Mouse (Mus musculus) lung, embryonic 15.5 days (tissue): ENCODE results near the gene Defb23. TPM values are rescaled to one million over a fixed set of nuclear protein-coding genes. Genes with fewer than 3 reads are reported as not detected.
"Not testable (repeated sequence)": the region's sequence is repeated elsewhere in the genome, so short reads cannot be mapped to it uniquely, and the experiment has no call there.

Experiments
- ATAC-seq: fragments of 200-750 bp; cut with Nextera tagmentation; 2 replicates; pipeline ENCODE4 v1.8.0; 2017; ENCODE audit warnings: moderate number of reproducible peaks, borderline replicate concordance; ENCODE audit not compliant: low FRiP score, low TSS enrichment; ENCODE audit errors: extremely low read depth
- H3K27ac ChIP-seq: fragments of 300-500 bp; sonication (generic); 2 replicates; pipeline ENCODE4 v1.5.1; 2015; ENCODE audit warnings: moderate library complexity, mild to moderate bottlenecking, inconsistent platforms
- H3K27me3 ChIP-seq: fragments of 300-500 bp; sonication (generic); 2 replicates; pipeline ENCODE4 v1.6.1; 2015; ENCODE audit warnings: inconsistent platforms
- H3K36me3 ChIP-seq: fragments of 300-500 bp; sonication (generic); 2 replicates; pipeline ENCODE4 v1.6.1; 2015; ENCODE audit warnings: inconsistent platforms
- H3K4me1 ChIP-seq: fragments of 300-500 bp; sonication (generic); 2 replicates; pipeline ENCODE4 v1.6.1; 2015; ENCODE audit warnings: inconsistent platforms
- H3K4me2 ChIP-seq: fragments of 300-500 bp; sonication (generic); 2 replicates; pipeline ENCODE4 v1.6.1; 2015; ENCODE audit warnings: inconsistent platforms, mild to moderate bottlenecking, moderate library complexity
- H3K4me3 ChIP-seq: fragments of 300-500 bp; sonication (generic); 2 replicates; pipeline ENCODE4 v1.5.1; 2015; ENCODE audit warnings: mild to moderate bottlenecking, inconsistent platforms
- H3K9ac ChIP-seq: fragments of 300-500 bp; sonication (generic); 2 replicates; pipeline ENCODE4 v1.6.1; 2015; ENCODE audit warnings: inconsistent platforms
- H3K9me3 ChIP-seq: fragments of 300-500 bp; sonication (generic); 2 replicates; pipeline ENCODE4 v1.6.1; 2016; ENCODE audit warnings: inconsistent platforms
- WGBS: fragments of 180-500 bp; shearing (Covaris S2); methylation state at CpG from one replicate; pipeline ENCODE4 v1.1.7; 2015; 5-methylcytosine and 5-hydroxymethylcytosine counted together
- polyA plus RNA-seq: library from polyadenylated mRNA; unstranded; fragments of >200 nt; fragmentation: Nextera tagmentation; extraction: Ambion mirVana; gene quantifications from 2 replicates; pipeline ENCODE4 v1.2.1, GENCODE M21; 2015

Gene Defb23
- polyA plus RNA-seq, 1 experiment from 2014 or later, result not detected

DNA sequence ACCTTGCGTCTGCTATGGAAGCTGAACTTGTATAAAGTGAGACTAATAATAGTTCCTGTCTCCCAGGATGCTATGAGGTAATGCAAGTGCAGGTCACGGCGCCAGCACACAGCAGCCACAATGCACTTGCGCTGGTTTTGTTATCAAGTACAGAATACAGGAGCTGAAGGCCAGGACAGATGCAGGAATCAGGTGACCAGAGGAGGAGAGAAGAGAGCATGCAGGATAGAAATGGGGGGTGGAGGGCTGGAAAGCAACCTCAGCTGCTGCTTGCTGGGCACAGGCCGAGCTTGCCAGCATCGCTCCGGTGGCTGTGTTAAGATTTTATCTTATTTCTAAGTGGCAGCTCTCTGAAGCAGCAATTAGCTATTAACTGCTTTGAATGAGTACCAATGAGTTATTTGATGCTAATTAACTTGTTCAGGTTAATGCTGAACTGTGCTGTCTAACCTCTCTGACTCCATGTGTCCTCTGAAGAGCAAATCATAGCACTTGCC is 28.0 kb downstream of the Defb23 start:
- H3K4me3 ChIP-seq, result no peak overlapping the region
- 78% methylated on average over 7 of the region's 7 CpGs for whole genome bisulfite sequencing
- H3K9me3 ChIP-seq, result no peaks in the 10 kb centered on the region
- no peaks in the 10 kb centered on the region for H3K27me3 ChIP-seq
- no peaks in the 10 kb centered on the region for H3K36me3 ChIP-seq
- H3K27ac ChIP-seq, result no peak overlapping the region
- H3K4me2 ChIP-seq, result no peak overlapping the region
- ATAC-seq, result no peak
- H3K4me1 ChIP-seq, result peaks cover 10% of the 10 kb centered on the region; the same call in 1 of the 2 replicates
- no peak overlapping the region for H3K9ac ChIP-seq

DNA sequence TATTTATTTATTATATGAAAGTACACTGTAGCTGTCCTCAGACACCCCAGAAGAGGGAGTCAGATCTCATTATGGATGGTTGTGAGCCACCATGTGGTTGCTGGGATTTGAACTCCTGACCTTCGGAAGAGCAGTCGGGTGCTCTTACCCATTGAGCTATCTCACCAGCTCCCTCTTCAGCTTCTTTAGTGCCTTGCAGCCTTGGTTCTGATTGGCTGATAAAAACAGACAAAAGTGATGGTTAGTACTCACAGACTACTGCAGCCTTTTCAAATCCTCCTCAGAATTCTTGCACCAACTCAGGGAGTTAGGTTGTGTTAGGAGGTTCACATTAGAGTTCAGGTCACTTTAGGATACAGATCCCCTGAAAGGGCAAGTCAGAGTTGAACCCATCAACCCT is 35.9 kb downstream of the Defb23 start:
- H3K27ac ChIP-seq, H3K4me3 ChIP-seq, H3K27me3 ChIP-seq, H3K9me3 ChIP-seq, H3K4me2 ChIP-seq, H3K36me3 ChIP-seq, H3K9ac ChIP-seq, ATAC-seq: not testable (repeated sequence)
- H3K4me1 ChIP-seq, result peaks cover 11% of the 10 kb centered on the region
- 83% methylated on average over 2 of the region's 2 CpGs for WGBS

DNA sequence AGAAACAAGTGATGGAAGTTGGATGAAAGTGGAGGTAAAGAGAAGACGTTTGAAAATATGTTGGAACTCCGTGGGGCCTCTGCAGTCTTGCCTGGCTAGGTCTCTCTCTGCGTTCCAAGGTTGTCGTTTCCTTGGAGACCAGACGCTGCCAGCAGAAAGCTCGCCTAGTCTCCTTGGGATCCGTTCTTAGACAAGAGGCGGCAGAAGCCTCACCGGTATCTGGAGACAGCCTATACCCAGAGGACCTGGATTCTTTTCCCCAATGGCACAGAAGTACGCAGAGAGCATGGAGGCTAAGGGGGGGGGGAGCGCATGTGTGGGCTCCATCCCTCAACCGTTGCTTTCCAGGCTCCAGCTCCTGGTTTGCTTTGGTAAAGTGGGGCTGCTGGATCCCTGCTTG is 36.9 kb downstream of the Defb23 start:
- H3K9me3 ChIP-seq, result no peaks in the 10 kb centered on the region
- H3K4me2 ChIP-seq, result peak overlapping the region; percentile 43
- H3K27me3 ChIP-seq, result no peaks in the 10 kb centered on the region
- H3K4me1 ChIP-seq, result peaks cover 11% of the 10 kb centered on the region
- ATAC-seq, result no peak
- H3K4me3 ChIP-seq, result no peak overlapping the region; the same call in 1 of the 2 replicates
- WGBS, result 4% methylated on average over 12 of the region's 12 CpGs
- H3K36me3 ChIP-seq, result no peaks in the 10 kb centered on the region
- H3K9ac ChIP-seq, result no peak overlapping the region
- no peak overlapping the region for H3K27ac ChIP-seq

DNA sequence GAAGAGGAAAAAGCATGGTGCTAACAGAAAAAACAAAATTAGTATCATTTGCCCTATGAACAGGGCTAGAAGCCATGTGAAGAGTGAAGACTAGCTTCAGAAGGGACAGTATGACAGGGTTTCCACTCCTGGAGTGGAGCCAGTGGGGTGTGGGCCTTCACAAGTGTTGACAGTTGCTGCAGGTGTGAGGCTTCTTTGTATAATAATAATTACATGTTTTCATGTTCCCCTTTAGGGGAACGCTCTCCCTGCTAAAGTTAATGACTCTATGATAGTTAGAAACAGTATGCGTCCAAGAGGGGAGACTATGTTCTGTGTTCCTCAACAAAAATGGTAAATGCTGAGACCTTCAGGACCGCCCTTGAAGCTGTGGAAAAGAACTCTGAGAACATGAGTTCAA is 48.6 kb downstream of the Defb23 start:
- Histone ChIP-seq H3K27me3 (no peaks in the 10 kb centered on the region), H3K9ac (peak overlapping the region; percentile 94; the same call in 1 of the 2 replicates), H3K9me3 (no peaks in the 10 kb centered on the region), H3K4me2 (peak overlapping the region; percentile 82), H3K27ac (peak overlapping the region; percentile 99), H3K4me1 (peaks cover 16% of the 10 kb centered on the region), H3K4me3 (peak overlapping the region; percentile 81), H3K36me3 (no peaks in the 10 kb centered on the region)
- no peak for ATAC-seq
- WGBS, result 92% methylated on average over 3 of the region's 3 CpGs

DNA sequence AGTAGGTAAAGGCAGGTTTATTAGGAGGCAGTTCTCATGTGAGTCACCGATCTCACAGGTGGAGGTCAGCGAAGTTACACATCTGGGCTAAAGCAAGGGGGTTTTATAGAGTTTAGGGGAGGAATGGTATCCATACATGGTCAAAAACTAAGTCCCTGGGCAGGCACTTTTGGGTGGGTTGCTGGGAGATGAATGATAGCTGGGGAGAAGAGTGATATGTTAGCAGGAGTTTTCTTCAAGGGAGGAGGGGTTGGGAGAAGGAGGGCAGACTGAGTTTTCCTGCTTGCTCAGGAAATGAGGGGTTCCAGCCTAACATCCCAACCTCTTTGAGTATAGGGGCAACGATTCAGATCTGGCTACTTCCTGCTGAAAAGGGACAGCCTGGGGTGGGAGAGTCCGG is 49.1 kb downstream of the Defb23 start, which contains the start of gene 6820408C15Rik:
Gene 6820408C15Rik (plus strand): TSS at position 301 of the 400 bp plus-strand sequence.
- Histone ChIP-seq H3K9me3 (no peaks in the 10 kb centered on the region), H3K9ac (peak within 1 kb of the TSS; percentile 94), H3K27ac (peak within 1 kb of the TSS; percentile 99), H3K4me3 (peak within 1 kb of the TSS; percentile 81), H3K36me3 (no peaks in the 10 kb centered on the region), H3K27me3 (no peaks in the 10 kb centered on the region), H3K4me2 (peak within 1 kb of the TSS; percentile 82), H3K4me1 (peaks cover 21% of the 10 kb centered on the region)
- ATAC-seq, result no peak
- 20% methylated on average over 4 of the region's 4 CpGs for whole genome bisulfite sequencing

DNA sequence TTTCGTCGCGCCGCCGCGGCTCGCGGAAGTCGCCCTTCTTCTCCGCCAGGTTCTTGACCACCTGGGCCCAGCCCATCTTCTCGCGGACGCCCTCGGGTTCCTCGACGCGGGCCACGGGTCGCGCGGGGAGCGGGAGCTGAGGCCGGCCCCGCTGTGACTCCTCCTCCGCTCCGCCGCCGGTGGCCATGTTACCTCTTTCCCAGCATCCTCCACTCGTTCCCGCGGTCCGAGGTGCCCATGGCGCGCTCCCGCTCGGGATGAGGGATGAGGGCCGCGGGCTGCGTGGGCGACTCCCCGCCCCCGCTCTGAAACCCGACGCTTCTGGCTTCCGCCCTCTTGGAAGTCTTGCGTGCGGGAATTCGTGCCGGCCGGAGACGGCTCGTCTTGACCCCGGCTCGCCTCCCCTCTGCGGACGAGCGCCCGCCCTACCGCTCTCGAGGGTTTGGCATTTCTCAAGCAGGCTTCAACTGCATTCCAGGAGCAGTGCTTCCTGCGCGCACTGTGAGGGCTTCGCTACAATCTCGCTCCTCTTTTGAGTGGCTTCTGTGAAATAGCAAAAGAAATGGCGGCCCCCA is 49.7 kb downstream of the Defb23 start, which contains the start of gene Zcchc3:
Gene Zcchc3 (minus strand): TSS at position 437 of the 575 bp plus-strand sequence.
- Histone ChIP-seq H3K9me3 (no peaks in the 10 kb centered on the region), H3K4me3 (peak within 1 kb of the TSS; percentile 81), H3K9ac (peak within 1 kb of the TSS; percentile 94), H3K27ac (peak within 1 kb of the TSS; percentile 99), H3K4me1 (peaks cover 27% of the 10 kb centered on the region), H3K36me3 (no peaks in the 10 kb centered on the region), H3K4me2 (peak within 1 kb of the TSS; percentile 82), H3K27me3 (no peaks in the 10 kb centered on the region)
- under 1% methylated on average over 64 of the region's 65 CpGs for WGBS
- ATAC-seq, result peak; percentile 85

DNA sequence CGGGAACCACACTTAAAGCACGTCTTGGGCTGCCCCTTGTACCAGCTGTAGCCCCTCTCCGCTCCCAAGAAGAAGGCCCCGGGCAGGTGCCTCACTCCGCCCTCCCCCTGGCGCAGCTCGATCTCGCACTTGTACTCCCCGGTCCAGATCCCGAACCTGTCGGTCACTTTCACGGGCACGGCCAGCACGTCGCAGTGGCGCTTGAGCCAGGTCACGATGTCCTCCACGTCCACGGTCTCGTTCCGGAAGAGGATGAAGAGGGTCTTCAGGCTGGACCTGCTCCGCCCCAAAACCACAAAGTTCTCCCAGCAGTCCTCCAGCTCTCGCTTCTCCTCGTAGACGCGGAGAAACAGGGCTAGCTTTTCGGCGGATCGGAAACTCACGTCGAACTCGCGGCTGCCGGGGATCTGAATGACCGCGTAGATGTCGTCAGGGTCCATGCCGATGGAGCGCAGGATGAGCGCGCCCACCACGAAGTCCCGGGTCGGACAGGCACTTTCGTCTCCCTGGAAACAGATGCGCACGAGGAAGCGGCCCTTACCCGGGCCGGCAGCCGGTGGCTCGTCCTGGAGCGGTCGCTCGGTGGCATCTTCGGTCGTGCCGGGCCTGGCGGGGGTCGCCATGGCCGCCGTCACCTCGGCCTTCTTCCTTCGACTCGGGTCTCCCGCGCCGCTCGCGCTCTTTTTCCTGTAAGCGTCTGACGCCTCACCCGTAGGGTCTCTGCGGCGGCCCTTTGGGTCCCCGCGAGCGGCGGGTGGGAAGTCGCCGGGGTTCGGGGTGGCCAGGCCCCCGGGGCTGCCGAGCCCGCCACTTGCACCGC is 50.4 kb downstream of the Defb23 start:
- Histone ChIP-seq H3K9me3 (no peaks in the 10 kb centered on the region), H3K4me2 (peak overlapping the region; percentile 82), H3K27ac (peak overlapping the region; percentile 99), H3K9ac (peak overlapping the region; percentile 94), H3K36me3 (no peaks in the 10 kb centered on the region), H3K4me1 (peaks cover 33% of the 10 kb centered on the region), H3K4me3 (peak overlapping the region; percentile 81), H3K27me3 (no peaks in the 10 kb centered on the region)
- WGBS, result under 1% methylated on average over 86 of the region's 86 CpGs
- ATAC-seq, result no peak

DNA sequence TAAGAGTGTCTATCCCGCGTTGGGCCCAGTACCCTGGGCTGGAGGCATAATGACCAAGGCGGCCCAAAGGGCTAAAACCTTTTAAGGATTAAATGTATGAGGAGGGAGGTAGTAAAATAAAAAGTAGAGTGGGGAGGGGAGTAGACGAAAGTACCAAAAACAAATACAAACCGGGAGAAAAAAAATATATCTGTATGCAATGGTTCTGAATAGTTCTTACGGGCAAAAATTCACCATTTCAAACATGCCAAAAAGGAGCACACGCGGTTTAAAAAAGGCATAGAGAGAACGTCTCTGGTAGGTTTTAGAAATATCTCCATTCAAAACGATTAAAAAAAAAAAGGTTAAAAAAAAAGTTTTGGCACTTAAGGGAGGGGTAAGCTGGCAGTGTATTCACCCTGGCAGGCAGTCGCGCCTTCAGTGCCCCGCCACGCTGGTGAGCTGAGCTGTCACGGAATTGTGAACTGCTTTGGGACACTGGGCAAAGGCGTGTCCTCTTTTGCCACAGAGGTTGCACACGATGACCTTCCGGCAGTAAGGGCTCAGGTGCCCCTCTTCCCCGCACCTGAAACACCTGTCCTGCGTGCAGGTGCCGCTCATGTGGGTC is 51.2 kb downstream of the Defb23 start:
- ATAC-seq, result no peak
- Histone ChIP-seq H3K27me3 (no peaks in the 10 kb centered on the region), H3K4me3 (peak overlapping the region; percentile 81), H3K9me3 (no peaks in the 10 kb centered on the region), H3K4me1 (peaks cover 33% of the 10 kb centered on the region), H3K4me2 (peak overlapping the region; percentile 82), H3K27ac (peak overlapping the region; percentile 99), H3K9ac (peak overlapping the region; percentile 94), H3K36me3 (no peaks in the 10 kb centered on the region)
- WGBS, result 2% methylated on average over 21 of the region's 21 CpGs

DNA sequence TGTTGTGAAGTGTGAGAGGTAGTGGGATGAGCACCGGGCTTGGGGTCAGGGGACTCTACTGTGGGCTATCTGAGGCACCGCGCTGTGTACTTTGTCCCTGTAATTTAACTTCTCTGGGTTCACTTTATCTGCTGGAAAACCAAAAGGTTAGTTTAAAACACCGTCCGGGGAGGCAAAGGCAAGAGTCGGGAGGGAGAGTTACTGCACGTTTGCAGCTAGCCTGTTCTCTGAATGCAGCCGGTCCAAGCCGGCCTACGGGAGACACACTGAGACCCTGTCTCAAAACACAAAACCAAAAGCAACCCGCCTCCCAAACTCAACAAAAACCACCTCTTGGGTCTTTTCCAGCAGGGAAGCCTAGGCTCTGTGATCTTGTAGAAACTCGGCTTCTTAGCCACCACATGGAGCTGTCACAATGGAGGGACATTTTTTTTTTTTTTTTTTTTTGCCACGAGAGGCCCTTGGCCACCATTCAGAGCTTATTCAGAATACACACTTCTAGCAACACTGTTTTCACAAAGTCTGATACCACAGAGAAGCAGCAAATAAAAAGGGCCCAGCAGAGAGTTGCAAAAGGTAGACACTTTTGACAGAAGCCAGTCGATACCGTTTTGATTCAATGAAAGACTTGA is 51.8 kb downstream of the Defb23 start:
- 2% methylated on average over 15 of the region's 15 CpGs for WGBS
- Histone ChIP-seq H3K27me3 (no peaks in the 10 kb centered on the region), H3K4me3 (peak overlapping the region; percentile 81), H3K4me2 (peak overlapping the region; percentile 82), H3K4me1 (peaks cover 33% of the 10 kb centered on the region), H3K9me3 (no peaks in the 10 kb centered on the region), H3K27ac (peak overlapping the region; percentile 99), H3K36me3 (no peaks in the 10 kb centered on the region), H3K9ac (peak overlapping the region; percentile 94)
- no peak for ATAC-seq

DNA sequence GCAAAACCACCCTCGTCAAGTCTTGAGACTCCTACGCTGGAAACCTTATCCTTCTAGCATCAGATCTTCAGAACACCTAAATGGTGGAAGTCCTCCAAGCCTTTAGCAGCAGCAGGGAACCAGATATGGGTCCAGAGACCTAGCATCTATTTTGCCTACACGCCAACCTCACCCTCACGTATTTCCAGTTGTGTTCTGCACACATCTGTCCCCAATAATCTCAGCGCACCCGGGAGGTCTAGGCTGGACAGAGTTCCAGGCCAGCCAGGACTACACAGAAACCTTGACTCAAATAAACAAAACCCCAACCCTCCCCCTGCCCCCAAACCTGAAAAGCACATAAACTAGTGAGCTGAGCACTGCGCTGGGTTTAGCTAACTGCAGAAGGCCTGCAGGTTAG is 52.9 kb downstream of the Defb23 start:
- Histone ChIP-seq H3K27ac (peak overlapping the region; percentile 99), H3K4me2 (peak overlapping the region; percentile 82), H3K4me1 (peaks cover 37% of the 10 kb centered on the region), H3K9ac (peak overlapping the region; percentile 94), H3K36me3 (no peaks in the 10 kb centered on the region), H3K27me3 (no peaks in the 10 kb centered on the region), H3K4me3 (peak overlapping the region; percentile 81), H3K9me3 (no peaks in the 10 kb centered on the region)
- no peak for ATAC-seq
- WGBS, result 5% methylated on average over 7 of the region's 7 CpGs

DNA sequence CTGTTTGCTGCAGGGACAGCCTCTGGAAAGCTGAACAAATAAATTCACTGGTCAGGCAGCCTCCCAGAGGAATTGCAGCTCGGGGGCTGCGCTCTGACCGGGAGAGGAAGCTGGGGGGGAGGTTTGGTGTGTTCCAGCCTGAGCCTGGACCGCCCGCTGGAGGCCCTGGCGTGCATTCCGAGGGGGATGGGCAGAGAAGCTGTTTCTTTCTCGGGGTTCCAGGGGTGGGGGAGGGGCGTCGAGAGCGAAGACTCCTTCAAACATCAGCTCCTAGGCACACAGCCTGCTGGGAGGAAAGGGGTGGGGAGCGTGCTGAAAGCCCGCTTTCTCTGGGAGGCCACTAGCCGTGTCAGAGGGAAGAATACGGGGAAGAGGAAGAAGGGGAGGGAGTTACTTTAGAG is 53.4 kb downstream of the Defb23 start:
- Histone ChIP-seq H3K9ac (peak overlapping the region; percentile 94), H3K4me2 (peak overlapping the region; percentile 82), H3K4me3 (peak overlapping the region; percentile 81), H3K36me3 (no peaks in the 10 kb centered on the region), H3K9me3 (no peaks in the 10 kb centered on the region), H3K27me3 (no peaks in the 10 kb centered on the region), H3K27ac (peak overlapping the region; percentile 99), H3K4me1 (peaks cover 40% of the 10 kb centered on the region)
- ATAC-seq, result peak; percentile 83
- WGBS, result 4% methylated on average over 15 of the region's 15 CpGs
